Mouse (Mus musculus) Patski (cell line): ENCODE results near the gene Mrc1. TPM values are rescaled to one million over a fixed set of nuclear protein-coding genes. Genes with fewer than 3 reads are reported as not detected.
"Not testable (repeated sequence)": the region's sequence is repeated elsewhere in the genome, so short reads cannot be mapped to it uniquely, and the experiment has no call there.

Experiments used
- ATAC-seq: fragments of 100-300 bp; one replicate; pipeline ENCODE4 v1.8.0; 2021
- CTCF ChIA-PET: fragments of 350-600 bp; sonication (Branson Sonifier 250); formaldehyde crosslinking; loops from one replicate; lab custom pipeline; 2022; ENCODE audit warnings: inconsistent platforms; lab: Charles Lee
- POLR2A ChIA-PET: fragments of 350-600 bp; sonication (Branson Sonifier 250); formaldehyde crosslinking; loops from one replicate; lab custom pipeline; 2022; ENCODE audit warnings: antibody characterized with exemption, inconsistent platforms; lab: Charles Lee
- DNase-seq: peaks from one replicate; pipeline ENCODE4 v3.0.0-alpha.2; 2011; ENCODE audit warnings: low read depth, low spot score
- H3K27me3 ChIP-seq: fragments of 371-371 bp; one replicate; pipeline ENCODE4 v1.5.1; 2021
- CTCF ChIP-seq: fragments of 100-300 bp; IDR thresholded peaks from one replicate; pipeline ENCODE4 v1.5.1; 2021
- in situ Hi-C: fragments of 300-500 bp; cut with MboI; formaldehyde crosslinking; loops from 3 replicates; pipeline ENCODE4 v1.11.1; 2018; ENCODE audit warnings: low pct_unique_long_range_greater_than_20kb, mixed read lengths
- polyA plus RNA-seq: library from polyadenylated mRNA; unstranded; gene quantifications from one replicate; pipeline ENCODE4 v1.2.3, GENCODE M21; 2021

The Mrc1 gene
- polyA plus RNA-seq: 0.05 TPM

DNA sequence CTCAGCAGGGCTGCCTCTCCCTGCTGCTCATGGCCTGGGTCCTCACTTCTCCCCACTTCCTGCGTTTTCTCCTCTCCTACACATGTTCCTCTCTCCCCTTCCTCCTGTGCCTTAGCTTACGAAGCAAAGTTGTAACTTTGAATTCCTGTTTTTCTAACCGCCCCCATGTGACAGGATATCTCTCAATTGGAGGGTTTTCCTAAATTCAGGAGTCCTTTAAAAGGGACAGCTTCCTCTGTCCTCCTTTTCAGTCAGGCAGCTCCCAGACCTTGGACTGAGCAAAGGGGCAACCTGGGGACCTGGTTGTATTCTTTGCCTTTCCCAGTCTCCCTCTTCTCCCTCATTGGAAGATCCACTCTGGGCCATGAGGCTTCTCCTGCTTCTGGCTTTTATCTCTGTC is at the start of gene Mrc1:
Gene Mrc1, plus strand, starts transcription at position 244 of the 400 bp plus-strand sequence.
- no peak for ATAC-seq
- DNase-seq: no peak
- POLR2A ChIA-PET: interaction anchor here (0.6 kb wide), 1 partner anchor 9 kb away, joined by 4 read pairs; no protein-coding TSS in a partner anchor
- H3K27me3 ChIP-seq: no peaks in the 10 kb centered on the region
- no peak for TF ChIP-seq CTCF
- in situ Hi-C loops: no loop called here
- CTCF ChIA-PET: no interaction called here

DNA sequence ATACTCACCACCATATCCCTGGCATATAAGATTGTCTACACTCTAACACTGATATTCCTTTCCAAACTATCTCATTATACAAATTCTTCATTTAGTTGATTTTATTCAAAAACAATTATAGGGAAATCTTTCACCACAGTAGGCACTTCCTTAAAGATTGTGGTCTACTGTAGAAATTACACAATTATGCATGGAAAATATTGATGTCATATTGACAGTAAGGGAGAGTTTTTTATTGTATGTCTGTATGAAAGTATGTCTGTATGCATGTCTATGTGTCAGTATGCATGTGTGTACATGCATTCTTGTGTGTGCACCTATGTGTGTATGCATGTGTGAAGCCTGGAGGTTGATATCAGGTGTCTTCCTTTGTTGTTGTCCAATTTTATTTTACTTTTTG is 44.8 kb upstream of the Mrc1 start:
- CTCF ChIA-PET: interaction anchor here (0.8 kb wide), 1 partner anchor 9 kb away, joined by 3 read pairs; no protein-coding TSS in a partner anchor
- DNase-seq (no peak), ATAC-seq (no peak)
- TF ChIP-seq CTCF: no peak
- in situ Hi-C loops: no loop called here
- peaks cover 16% of the 10 kb centered on the region for H3K27me3 ChIP-seq
- POLR2A ChIA-PET: no interaction called here

DNA sequence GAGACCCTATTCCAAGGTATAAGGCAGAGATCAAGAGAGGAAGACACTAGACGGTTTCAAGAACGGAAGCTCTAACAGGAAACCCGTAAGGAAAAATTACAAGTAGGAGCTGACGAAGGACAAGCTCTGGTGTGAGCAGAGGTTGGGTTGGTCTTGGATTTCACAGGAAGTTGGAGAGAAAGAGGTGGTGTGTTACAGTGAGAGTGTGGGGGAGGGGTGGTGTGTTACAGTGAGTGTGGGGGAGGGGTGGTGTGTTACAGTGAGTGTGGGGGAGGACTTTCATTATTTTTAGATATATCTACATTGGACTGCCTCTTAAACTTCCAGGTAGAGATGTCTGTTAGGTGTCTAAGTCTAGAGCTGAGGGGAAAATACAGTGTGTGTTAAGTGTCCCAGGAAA is 38.5 kb upstream of the Mrc1 start:
- H3K27me3 ChIP-seq: peaks cover 22% of the 10 kb centered on the region
- ChIA-PET POLR2A (interaction anchor here (0.5 to 1.3 kb wide), 2 partner anchors 12 to 135 kb away, joined by 3 read pairs; no protein-coding TSS in a partner anchor), CTCF (interaction anchor here (1.2 to 1.4 kb wide), 2 partner anchors 11 to 104 kb away, joined by 3 to 5 read pairs; no protein-coding TSS in a partner anchor)
- no peak for DNase-seq
- in situ Hi-C loops: no loop called here
- ATAC-seq: no peak
- TF ChIP-seq CTCF: no peak

DNA sequence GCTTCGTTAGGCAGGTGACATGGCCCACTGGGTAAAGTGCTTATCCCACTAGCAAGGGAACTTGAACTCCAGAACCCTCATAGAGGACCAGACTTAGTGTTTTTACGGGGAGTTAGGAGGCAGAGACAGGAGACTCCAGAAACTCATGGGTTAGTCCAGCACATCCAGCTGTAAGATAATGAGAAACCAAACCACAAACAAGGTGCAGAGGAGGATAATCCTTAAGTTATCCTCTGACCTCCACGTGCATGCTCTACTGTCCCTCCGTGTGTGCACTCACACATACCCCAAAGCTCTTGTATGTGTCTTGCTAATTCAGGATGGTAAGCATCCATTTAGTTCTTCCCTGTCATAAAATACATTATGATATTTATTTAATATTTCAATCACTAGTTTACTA is 37.6 kb upstream of the Mrc1 start:
- ChIA-PET CTCF (interaction anchor here (1.2 to 1.4 kb wide), 2 partner anchors 12 to 104 kb away, joined by 3 to 5 read pairs; no protein-coding TSS in a partner anchor), POLR2A (no interaction called here)
- DNase-seq: no peak
- TF ChIP-seq CTCF: no peak
- in situ Hi-C loops: no loop called here
- peaks cover 24% of the 10 kb centered on the region for H3K27me3 ChIP-seq
- ATAC-seq: no peak

DNA sequence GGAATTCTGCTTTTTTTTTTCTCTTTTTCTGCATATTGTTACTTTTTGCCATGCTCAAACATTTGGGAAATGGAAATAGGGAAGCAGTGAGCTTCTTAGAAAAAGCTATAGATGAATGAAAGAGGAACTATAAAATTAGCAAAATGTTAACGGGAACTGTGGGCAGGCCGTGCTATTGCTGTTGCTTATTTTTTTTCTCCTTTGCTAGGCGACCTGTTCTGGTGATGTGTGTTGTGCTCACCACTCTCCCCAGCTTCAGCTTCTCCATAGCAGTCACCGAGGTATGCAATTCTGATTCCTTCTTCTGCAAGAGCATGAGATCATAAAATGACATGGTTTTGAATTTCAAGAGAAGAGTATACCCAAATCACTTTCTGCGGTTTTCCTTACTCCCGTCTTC is 37.1 kb upstream of the Mrc1 start:
- in situ Hi-C loops: no loop called here
- DNase-seq (no peak), ATAC-seq (no peak)
- no peak for TF ChIP-seq CTCF
- POLR2A ChIA-PET: no interaction called here
- CTCF ChIA-PET: no interaction called here
- H3K27me3 ChIP-seq: peaks cover 24% of the 10 kb centered on the region

DNA sequence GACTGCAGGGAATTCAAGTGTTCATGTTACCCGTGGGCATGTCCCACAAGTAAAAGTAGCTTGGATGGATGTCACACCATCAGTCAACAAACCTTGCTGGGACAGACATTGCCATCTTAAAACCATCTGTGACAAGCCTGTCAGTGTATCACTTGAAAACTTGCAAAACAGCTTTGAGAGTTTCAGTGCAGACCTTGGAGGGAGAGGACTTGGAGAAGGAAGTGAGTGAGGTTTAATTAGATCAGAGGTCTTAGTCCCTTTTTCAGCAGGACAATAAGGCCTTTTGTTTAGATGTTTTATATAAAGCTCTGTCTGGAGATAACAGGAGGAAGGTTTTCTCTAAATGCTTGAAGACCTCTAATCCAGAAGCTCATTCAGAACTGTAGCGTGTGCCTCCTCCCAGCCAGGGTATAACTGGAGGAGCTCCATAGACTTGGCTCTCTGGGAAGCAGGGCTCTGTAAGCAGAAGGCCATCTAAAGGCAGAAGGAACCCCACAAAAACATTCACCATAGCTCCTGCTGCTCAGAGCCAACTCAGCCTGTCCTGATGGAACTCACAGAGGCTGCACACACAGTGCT is 30.8 kb upstream of the Mrc1 start:
- CTCF ChIA-PET, POLR2A ChIA-PET, in situ Hi-C loops, H3K27me3 ChIP-seq, ATAC-seq, DNase-seq: not testable (repeated sequence)

DNA sequence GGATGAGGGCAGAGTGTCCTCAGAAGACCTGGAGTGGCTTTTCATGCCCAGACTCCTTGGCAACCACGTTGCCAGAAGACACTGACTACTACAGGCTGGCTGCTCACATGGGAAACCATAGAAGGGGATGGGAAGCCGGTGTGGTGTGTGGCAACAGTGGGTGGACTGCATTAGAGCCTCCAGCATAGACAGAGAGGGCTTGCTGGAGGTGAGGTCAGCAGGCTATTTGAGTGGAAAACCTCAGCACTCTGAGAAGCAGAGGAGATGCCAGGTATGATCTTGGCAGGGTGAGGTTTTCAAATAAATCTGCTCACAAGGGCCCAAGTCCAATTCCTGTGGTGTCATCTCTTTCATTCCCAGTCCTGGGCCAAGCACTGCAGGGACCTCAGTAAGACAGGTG is 29.6 kb upstream of the Mrc1 start:
- H3K27me3 ChIP-seq: peaks cover 3% of the 10 kb centered on the region
- POLR2A ChIA-PET: no interaction called here
- in situ Hi-C loops: no loop called here
- DNase-seq (no peak), ATAC-seq (no peak)
- TF ChIP-seq CTCF: no peak
- CTCF ChIA-PET: no interaction called here

DNA sequence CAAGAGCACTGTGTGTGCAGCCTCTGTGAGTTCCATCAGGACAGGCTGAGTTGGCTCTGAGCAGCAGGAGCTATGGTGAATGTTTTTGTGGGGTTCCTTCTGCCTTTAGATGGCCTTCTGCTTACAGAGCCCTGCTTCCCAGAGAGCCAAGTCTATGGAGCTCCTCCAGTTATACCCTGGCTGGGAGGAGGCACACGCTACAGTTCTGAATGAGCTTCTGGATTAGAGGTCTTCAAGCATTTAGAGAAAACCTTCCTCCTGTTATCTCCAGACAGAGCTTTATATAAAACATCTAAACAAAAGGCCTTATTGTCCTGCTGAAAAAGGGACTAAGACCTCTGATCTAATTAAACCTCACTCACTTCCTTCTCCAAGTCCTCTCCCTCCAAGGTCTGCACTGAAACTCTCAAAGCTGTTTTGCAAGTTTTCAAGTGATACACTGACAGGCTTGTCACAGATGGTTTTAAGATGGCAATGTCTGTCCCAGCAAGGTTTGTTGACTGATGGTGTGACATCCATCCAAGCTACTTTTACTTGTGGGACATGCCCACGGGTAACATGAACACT is 28.2 kb upstream of the Mrc1 start:
- ATAC-seq, POLR2A ChIA-PET, in situ Hi-C loops, CTCF ChIA-PET, H3K27me3 ChIP-seq, DNase-seq: not testable (repeated sequence)

DNA sequence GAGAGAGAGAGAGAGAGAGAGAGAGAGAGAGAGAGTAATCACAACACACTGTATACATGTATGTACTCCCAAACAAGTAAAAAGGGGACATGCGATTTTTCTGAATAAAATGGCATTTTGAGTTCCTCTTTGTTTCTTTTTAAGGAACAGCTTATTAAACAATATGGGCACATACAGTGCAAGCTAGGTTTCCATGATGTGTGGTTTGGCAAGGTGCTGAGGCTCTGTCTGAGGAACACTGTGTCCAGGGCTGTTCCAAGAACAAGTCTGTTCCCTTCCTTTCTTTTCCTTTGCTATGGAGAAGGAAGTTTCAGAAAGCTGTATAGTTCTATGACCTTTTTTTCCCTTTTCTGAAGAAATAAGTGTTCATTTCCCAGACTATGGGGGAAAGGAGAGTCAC is 24.9 kb upstream of the Mrc1 start:
- no peak for TF ChIP-seq CTCF
- ChIA-PET POLR2A (interaction anchor here (0.7 kb wide), 1 partner anchor 102 kb away, joined by 4 read pairs; no protein-coding TSS in a partner anchor), CTCF (interaction anchor here (1.1 kb wide), 1 partner anchor 10 kb away, joined by 3 read pairs; no protein-coding TSS in a partner anchor)
- DNase-seq: no peak
- peaks cover 2% of the 10 kb centered on the region for H3K27me3 ChIP-seq
- in situ Hi-C loops: no loop called here
- no peak for ATAC-seq

DNA sequence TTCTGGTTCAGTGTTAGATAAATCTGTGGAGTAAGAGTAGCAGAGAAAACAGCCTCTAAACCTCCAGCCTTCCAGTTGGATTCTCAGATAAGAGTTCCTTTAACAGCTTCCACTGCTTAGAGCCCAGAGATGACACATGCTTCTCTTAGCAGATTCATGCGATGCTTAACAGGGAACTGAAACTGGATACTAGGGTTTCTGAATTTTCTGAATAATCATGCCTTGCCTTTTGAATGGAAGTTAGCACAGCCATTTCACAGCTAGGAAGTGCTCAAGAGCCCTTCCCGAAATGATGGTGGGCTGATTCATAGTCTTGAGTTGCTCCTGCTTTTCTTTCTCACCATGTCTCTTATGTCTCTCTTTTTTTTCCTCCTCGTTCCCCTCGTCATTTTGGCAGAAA is 22.4 kb upstream of the Mrc1 start:
- in situ Hi-C loops: no loop called here
- ATAC-seq (no peak), DNase-seq (no peak)
- CTCF ChIA-PET: no interaction called here
- POLR2A ChIA-PET: no interaction called here
- H3K27me3 ChIP-seq: peaks cover 7% of the 10 kb centered on the region
- TF ChIP-seq CTCF: no peak

DNA sequence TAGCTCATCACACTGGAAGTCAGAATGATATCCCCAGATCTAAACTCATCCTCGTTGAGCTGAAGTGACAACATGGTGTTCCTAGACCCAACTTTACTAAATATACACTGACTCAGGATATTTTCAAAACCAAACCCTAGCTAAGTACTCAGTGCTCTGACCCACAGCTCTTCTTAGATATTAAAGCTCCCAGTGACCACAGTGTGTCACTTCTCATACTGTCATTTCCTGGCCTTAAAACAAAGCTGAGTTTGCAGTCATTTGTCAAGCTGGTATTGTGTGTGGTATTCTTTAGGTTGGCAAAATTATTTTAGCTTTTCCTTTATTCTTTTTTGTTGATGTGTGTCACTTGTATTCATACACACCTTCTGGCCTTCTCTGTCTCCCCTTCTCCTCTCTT is 18.5 kb upstream of the Mrc1 start:
- CTCF ChIA-PET: no interaction called here
- in situ Hi-C loops: no loop called here
- no peak for TF ChIP-seq CTCF
- H3K27me3 ChIP-seq: peaks cover 7% of the 10 kb centered on the region
- POLR2A ChIA-PET: no interaction called here
- ATAC-seq (no peak), DNase-seq (no peak)
